Mouse (Mus musculus) embryonic facial prominence, embryonic 13.5 days (tissue): ENCODE results near the gene Nt5c1a. TPM values are rescaled to one million over a fixed set of nuclear protein-coding genes. Genes with fewer than 3 reads are reported as not detected.

Source experiments
- ATAC-seq: fragments of 200-750 bp; cut with Nextera tagmentation; 2 replicates; pipeline ENCODE4 v1.8.0; 2017; ENCODE audit warnings: low read depth; ENCODE audit not compliant: insufficient number of reproducible peaks, insufficient read depth, low FRiP score, low TSS enrichment
- H3K27ac ChIP-seq: fragments of 300-500 bp; sonication (generic); 2 replicates; pipeline ENCODE4 v1.5.1; 2015; ENCODE audit warnings: moderate library complexity, mild to moderate bottlenecking, inconsistent platforms
- H3K27me3 ChIP-seq: fragments of 300-500 bp; sonication (generic); 2 replicates; pipeline ENCODE4 v1.6.1; 2015; ENCODE audit warnings: mild to moderate bottlenecking, inconsistent platforms
- H3K36me3 ChIP-seq: fragments of 300-500 bp; sonication (generic); 2 replicates; pipeline ENCODE4 v1.6.1; 2015; ENCODE audit warnings: mild to moderate bottlenecking, inconsistent platforms
- H3K4me1 ChIP-seq: fragments of 300-500 bp; sonication (generic); 2 replicates; pipeline ENCODE4 v1.6.1; 2015; ENCODE audit warnings: inconsistent platforms
- H3K4me2 ChIP-seq: fragments of 300-500 bp; sonication (generic); 2 replicates; pipeline ENCODE4 v1.6.1; 2015; ENCODE audit warnings: moderate library complexity, mild to moderate bottlenecking, inconsistent platforms
- H3K4me3 ChIP-seq: fragments of 300-500 bp; sonication (generic); 2 replicates; pipeline ENCODE4 v1.5.1; 2015; ENCODE audit warnings: mild to moderate bottlenecking, inconsistent platforms
- H3K9ac ChIP-seq: fragments of 300-500 bp; sonication (generic); 2 replicates; pipeline ENCODE4 v1.6.1; 2015; ENCODE audit warnings: mild to moderate bottlenecking, inconsistent platforms
- H3K9me3 ChIP-seq: fragments of 300-500 bp; sonication (generic); 2 replicates; pipeline ENCODE4 v1.6.1; 2016; ENCODE audit warnings: inconsistent platforms
- WGBS: fragments of 180-500 bp; shearing (Covaris S2); methylation state at CpG from one replicate; pipeline ENCODE4 v1.1.7; 2015; ENCODE audit warnings: mixed read lengths; 5-methylcytosine and 5-hydroxymethylcytosine counted together
- polyA plus RNA-seq: library from polyadenylated mRNA; unstranded; fragments of >200 nt; fragmentation: Nextera tagmentation; extraction: Ambion mirVana; gene quantifications from 2 replicates; pipeline ENCODE4 v1.2.1, GENCODE M21; 2015

Nt5c1a gene
- polyA plus RNA-seq, 1 experiment from 2014 or later: not detected

- ATAC-seq: peak; percentile 53; the same call in 1 of the 2 replicates
- under 1% methylated on average over 42 of the region's 44 CpGs for WGBS
- Histone ChIP-seq H3K4me2 (peak within 1 kb of the TSS; percentile 81), H3K27me3 (peaks cover 76% of the 10 kb centered on the region), H3K9me3 (no peaks in the 10 kb centered on the region), H3K9ac (peak within 1 kb of the TSS; percentile 62), H3K4me3 (peak within 1 kb of the TSS; percentile 53), H3K27ac (no peak within 1 kb of the TSS), H3K4me1 (peaks cover 17% of the 10 kb centered on the region), H3K36me3 (no peaks in the 10 kb centered on the region)
These were observed 18.7 kb upstream of the Nt5c1a start, which contains the start of gene Hpcal4 for GRCm38 (mm10) chr4:123182328-123183238. Hpcal4 (plus strand) TSS chr4:123183227.

GRCm38 (mm10) chr4:123183239-123184056 lies 17.9 kb upstream of the Nt5c1a start:
- Histone ChIP-seq H3K4me3 (peak overlapping the region; percentile 53), H3K9ac (peak overlapping the region; percentile 62), H3K36me3 (no peaks in the 10 kb centered on the region), H3K27me3 (peaks cover 76% of the 10 kb centered on the region), H3K27ac (no peak overlapping the region), H3K4me1 (peaks cover 17% of the 10 kb centered on the region), H3K9me3 (no peaks in the 10 kb centered on the region), H3K4me2 (peak overlapping the region; percentile 81)
- 10% methylated on average over 44 of the region's 44 CpGs for WGBS
- ATAC-seq: peak; percentile 75; the same call in 1 of the 2 replicates

GRCm38 (mm10) chr4:123184816-123185215 lies 16.5 kb upstream of the Nt5c1a start:
- no peak for ATAC-seq
- H3K27me3 ChIP-seq: peaks cover 76% of the 10 kb centered on the region
- H3K27ac ChIP-seq: no peak overlapping the region
- 46% methylated on average over 3 of the region's 3 CpGs for WGBS
- H3K9me3 ChIP-seq: no peaks in the 10 kb centered on the region
- H3K9ac ChIP-seq: no peak overlapping the region
- no peak overlapping the region for H3K4me2 ChIP-seq
- no peaks in the 10 kb centered on the region for H3K36me3 ChIP-seq
- peaks cover 17% of the 10 kb centered on the region for H3K4me1 ChIP-seq
- no peak overlapping the region for H3K4me3 ChIP-seq

DNA sequence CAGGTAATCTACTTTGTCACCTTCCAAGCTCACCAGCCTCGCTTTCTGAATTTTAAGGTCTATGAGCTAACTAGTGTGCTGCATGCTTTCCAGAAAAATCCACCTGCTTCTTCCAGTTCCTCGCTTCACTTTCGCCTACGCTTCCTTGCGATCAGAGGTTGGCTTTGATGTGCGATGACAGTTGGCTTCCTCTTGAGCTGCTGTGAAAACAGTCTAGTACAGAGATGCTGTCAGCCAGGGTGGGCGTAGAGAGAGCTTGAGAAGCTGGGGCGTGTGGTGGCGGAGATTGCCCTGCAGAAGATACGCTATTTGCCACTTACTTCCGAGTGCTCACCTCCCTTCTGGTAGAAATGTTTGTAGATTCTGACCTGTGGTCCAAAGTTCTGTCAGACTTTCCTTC lies 9.0 kb upstream of the Nt5c1a start:
- ATAC-seq: no peak
- no peak overlapping the region for H3K4me2 ChIP-seq
- 87% methylated on average over 11 of the region's 11 CpGs for WGBS
- H3K27me3 ChIP-seq: peaks cover 44% of the 10 kb centered on the region
- no peaks in the 10 kb centered on the region for H3K4me1 ChIP-seq
- no peaks in the 10 kb centered on the region for H3K36me3 ChIP-seq
- H3K27ac ChIP-seq: no peak overlapping the region
- H3K4me3 ChIP-seq: no peak overlapping the region
- no peak overlapping the region for H3K9ac ChIP-seq
- no peaks in the 10 kb centered on the region for H3K9me3 ChIP-seq

- Histone ChIP-seq H3K4me3 (no peak overlapping the region), H3K27ac (no peak overlapping the region), H3K36me3 (no peaks in the 10 kb centered on the region), H3K4me2 (no peak overlapping the region), H3K9ac (no peak overlapping the region), H3K4me1 (no peaks in the 10 kb centered on the region), H3K9me3 (no peaks in the 10 kb centered on the region), H3K27me3 (peaks cover 51% of the 10 kb centered on the region)
- 85% methylated on average over 11 of the region's 11 CpGs for WGBS
- ATAC-seq: no peak
These were observed 7.5 kb upstream of the Nt5c1a start for GRCm38 (mm10) chr4:123193791-123194190.

DNA sequence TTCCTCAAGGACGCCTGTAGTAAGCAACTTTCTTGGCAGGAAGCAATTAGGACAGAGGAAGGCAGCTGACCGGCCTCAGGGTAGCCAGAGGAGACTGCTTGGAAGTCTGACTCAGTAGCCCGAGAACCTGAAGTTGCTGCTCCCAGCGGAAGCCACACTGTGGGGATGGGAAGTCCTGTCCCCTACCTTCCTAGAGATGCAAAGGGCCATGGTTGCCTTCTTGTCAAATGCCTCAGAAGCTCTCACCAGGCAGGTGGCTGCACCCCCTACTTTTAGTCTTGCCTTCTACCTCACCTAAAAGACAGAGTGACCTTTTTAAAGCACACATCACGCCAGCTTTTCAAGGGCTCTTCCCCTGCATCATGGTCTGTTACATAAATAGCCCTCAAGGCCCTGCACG lies 4.6 kb upstream of the Nt5c1a start:
- no peaks in the 10 kb centered on the region for H3K9me3 ChIP-seq
- H3K27me3 ChIP-seq: peaks cover 71% of the 10 kb centered on the region
- H3K4me3 ChIP-seq: no peak overlapping the region
- 39% methylated on average over 6 of the region's 6 CpGs for WGBS
- peaks cover 11% of the 10 kb centered on the region for H3K4me1 ChIP-seq
- H3K27ac ChIP-seq: no peak overlapping the region
- no peaks in the 10 kb centered on the region for H3K36me3 ChIP-seq
- no peak overlapping the region for H3K4me2 ChIP-seq
- ATAC-seq: no peak
- H3K9ac ChIP-seq: no peak overlapping the region

DNA sequence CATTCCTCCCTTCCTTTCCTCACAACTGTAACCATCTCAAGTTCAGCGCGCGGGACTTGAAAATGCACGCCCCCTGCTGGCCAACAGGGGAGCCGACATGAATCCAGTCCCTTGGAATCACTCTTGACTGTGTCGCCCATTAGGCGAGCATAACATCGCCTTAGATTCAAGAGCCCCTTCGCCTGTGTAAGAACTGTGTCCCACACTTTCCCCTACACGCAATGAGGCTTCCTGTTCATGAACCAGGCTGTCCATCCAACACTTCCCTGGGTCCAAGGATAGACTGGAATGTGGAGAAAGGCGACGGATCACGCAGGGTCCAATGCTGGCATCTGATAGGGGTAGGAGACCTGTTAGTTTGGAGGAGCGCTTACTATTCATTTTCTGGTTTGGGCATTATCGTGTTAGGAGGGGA lies 526 bp upstream of the Nt5c1a start:
- H3K9me3 ChIP-seq: no peaks in the 10 kb centered on the region
- H3K9ac ChIP-seq: peak overlapping the region; percentile 64; the same call in 1 of the 2 replicates

DNA sequence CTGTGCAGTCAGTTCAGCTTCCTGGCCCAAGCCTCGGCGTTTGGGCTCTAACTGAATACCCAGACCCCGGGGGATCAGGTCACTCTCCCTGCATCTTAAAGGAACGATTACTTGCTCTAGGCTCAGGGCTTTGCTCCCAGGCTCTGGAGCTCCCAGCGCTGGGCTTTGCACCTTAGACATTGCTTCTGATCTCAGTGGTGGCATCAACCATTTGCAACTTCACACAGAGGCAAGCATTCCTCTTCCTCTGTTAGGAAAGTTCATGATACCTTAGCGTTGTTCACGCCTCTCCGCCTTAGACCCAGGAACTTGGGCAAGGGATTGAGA lies 753 bp downstream of the Nt5c1a start:
- no peaks in the 10 kb centered on the region for H3K36me3 ChIP-seq
- H3K4me3 ChIP-seq: peak overlapping the region; percentile 46
- H3K4me1 ChIP-seq: peaks cover 14% of the 10 kb centered on the region
- peak overlapping the region; percentile 84 for H3K4me2 ChIP-seq
- 7% methylated on average over 8 of the region's 8 CpGs for WGBS
- no peak overlapping the region for H3K27ac ChIP-seq
- ATAC-seq: no peak
- H3K9me3 ChIP-seq: no peaks in the 10 kb centered on the region
- H3K9ac ChIP-seq: no peak overlapping the region
- peaks cover 61% of the 10 kb centered on the region for H3K27me3 ChIP-seq

More for the DNA sequence above, 526 bp upstream of the Nt5c1a start:
- WGBS: 2% methylated on average over 15 of the region's 15 CpGs
- Histone ChIP-seq H3K4me2 (peak overlapping the region; percentile 84), H3K27ac (no peak overlapping the region), H3K4me3 (peak overlapping the region; percentile 46), H3K36me3 (no peaks in the 10 kb centered on the region), H3K4me1 (peaks cover 14% of the 10 kb centered on the region), H3K27me3 (peaks cover 72% of the 10 kb centered on the region)
- ATAC-seq: no peak

DNA sequence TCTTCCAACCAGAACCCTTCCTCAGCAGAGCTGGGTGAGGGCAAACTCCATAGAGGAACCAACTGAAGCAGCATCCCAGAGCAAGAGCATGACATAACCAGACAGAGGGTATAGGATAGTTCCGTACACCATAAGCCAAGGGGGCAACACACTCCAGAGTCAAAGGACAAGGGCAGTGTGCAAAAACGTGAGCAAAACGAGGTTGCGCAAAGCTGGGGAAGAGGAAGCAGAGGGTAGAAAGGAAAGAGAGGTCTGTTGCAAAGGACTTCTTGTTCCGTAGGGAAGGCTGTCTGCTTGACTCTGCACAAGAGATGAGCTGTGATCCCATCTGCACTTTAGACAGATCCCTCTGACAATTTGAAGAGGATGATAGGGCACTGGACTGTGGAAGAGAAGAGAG lies 6.0 kb downstream of the Nt5c1a start:
- Histone ChIP-seq H3K27ac (no peak overlapping the region), H3K9me3 (no peaks in the 10 kb centered on the region), H3K27me3 (peaks cover 31% of the 10 kb centered on the region), H3K4me3 (no peak overlapping the region), H3K4me2 (no peak overlapping the region), H3K36me3 (no peaks in the 10 kb centered on the region), H3K9ac (no peak overlapping the region), H3K4me1 (no peaks in the 10 kb centered on the region)
- no peak for ATAC-seq
- 81% methylated on average over 5 of the region's 5 CpGs for WGBS

DNA sequence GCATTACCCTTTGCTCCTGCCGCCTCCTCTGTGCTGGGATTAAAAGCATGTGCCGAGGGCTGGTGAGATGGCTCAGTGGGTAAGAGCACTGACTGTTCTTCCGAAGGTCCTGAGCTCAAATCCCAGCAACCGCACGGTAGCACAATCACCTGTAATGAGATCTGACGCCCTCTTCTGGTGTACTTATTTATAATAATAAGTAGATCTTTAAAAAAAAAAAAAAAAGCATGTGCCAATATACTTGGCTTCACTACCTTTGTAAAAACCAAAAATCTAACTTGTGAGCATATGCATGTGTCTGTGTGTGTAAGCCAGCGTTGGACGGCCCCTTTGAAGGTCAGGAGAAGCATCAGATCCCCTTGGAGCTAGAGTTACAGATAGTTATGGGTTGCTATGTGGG lies 9.7 kb downstream of the Nt5c1a start:
- H3K9me3 ChIP-seq: no peaks in the 10 kb centered on the region
- H3K4me2 ChIP-seq: no peak overlapping the region
- no peaks in the 10 kb centered on the region for H3K4me1 ChIP-seq
- no peak overlapping the region for H3K4me3 ChIP-seq
- H3K27ac ChIP-seq: no peak overlapping the region
- no peaks in the 10 kb centered on the region for H3K36me3 ChIP-seq
- no peak for ATAC-seq
- H3K27me3 ChIP-seq: peaks cover 15% of the 10 kb centered on the region; the same call in 1 of the 2 replicates
- 55% methylated on average over 8 of the region's 8 CpGs for WGBS
- no peak overlapping the region for H3K9ac ChIP-seq

- ATAC-seq: no peak
- no peak overlapping the region for H3K4me3 ChIP-seq
These were observed 10.1 kb downstream of the Nt5c1a start for GRCm38 (mm10) chr4:123211453-123211852.

More at GRCm38 (mm10) chr4:123211453-123211852, 10.1 kb downstream of the Nt5c1a start:
- H3K4me2 ChIP-seq: no peak overlapping the region
- H3K4me1 ChIP-seq: no peaks in the 10 kb centered on the region
- 56% methylated on average over 5 of the region's 5 CpGs for WGBS
- no peak overlapping the region for H3K9ac ChIP-seq
- peaks cover 15% of the 10 kb centered on the region; the same call in 1 of the 2 replicates for H3K27me3 ChIP-seq
- no peak overlapping the region for H3K27ac ChIP-seq
- H3K36me3 ChIP-seq: no peaks in the 10 kb centered on the region
- H3K9me3 ChIP-seq: no peaks in the 10 kb centered on the region
